In genomic region chr12:91774811-91775284, GRCm38 (mm10) we compare ENCODE assay signal across 12 mouse cellular contexts. TPM values are rescaled to one million over a fixed set of nuclear protein-coding genes. Genes with fewer than 3 reads are reported as not detected.
DNase-seq lines count a peak whose midpoint lies in the region; ATAC-seq lines count a peak whose summit lies in the region.
"Had no signal": no experiment of that assay in that cellular context is flagged by ENCODE, and none has a peak within 500 bp of the region (broad histone marks: within the 10 kb centered on the region; RNA-seq: fewer than 3 reads in every experiment).

No protein-coding gene starts in this region.

- DNase-seq in adrenal gland, postnatal 36 days, result peak; percentile 42 to 48
- DNase-seq in adrenal gland, postnatal 10 days, result no peak
- DNase-seq in retina, postnatal 1 day, result peak; percentile 39
- DNase-seq in retina, embryonic 14.5 days (ENCODE audit: low spot score), result no peak
- peak; percentile 82 for DNase-seq in skeletal muscle tissue, adult 2 months (ENCODE audit: low read depth, low spot score)
- DNase-seq in left cerebral cortex, adult 18-20 months (ENCODE audit: low spot score in 2 of 2), result no peak
- DNase-seq in ovary, postnatal 14 days (ENCODE audit: low spot score), result no peak
- DNase-seq: B cell, adult 2 months; cerebellum, adult 8-10 months; liver, embryonic 13.5 days; spleen, adult 18-20 months had no signal

- peak; percentile 23; the same call in 1 of the 2 replicates for ATAC-seq in granulocyte monocyte progenitor cell, adult 5-6 weeks (replicated peaks; ENCODE audit: poor library complexity, severe bottlenecking)

RNA-seq across cellular contexts. Expression of gene Ston2, which starts 13.3 kb away (rescaled TPM):
- 10 to 100 TPM in 1 of 2 experiments, 1 to 10 TPM in 1; 4.9 to 10.2 TPM for total RNA-seq in adrenal gland, postnatal 36 days (2021)
- 10 to 100 TPM; 10.0 to 12.9 TPM for total RNA-seq in adrenal gland, postnatal 10 days (2021)
- total RNA-seq in granulocyte monocyte progenitor cell, adult 5-6 weeks (2014; fragmentation: Nextera tagmentation), result 7.6 and 17.4 TPM in 2 replicates
- total RNA-seq in granulocyte monocyte progenitor cell, adult 5-6 weeks (2017), result 2.9 and 6.9 TPM in 2 replicates
- total RNA-seq in left cerebral cortex, adult 18-20 months (2021), result 10 to 100 TPM; 18.0 to 18.8 TPM

Comparison
In these comparisons a context has a peak if more than half of its experiments do, and no peak if none do; other contexts are left out.
1. DNase-seq: peak in adrenal gland, postnatal 36 days (2 of 2), retina, postnatal 1 day (single experiment) and skeletal muscle tissue, adult 2 months (single experiment); none in adrenal gland, postnatal 10 days (single experiment), retina, embryonic 14.5 days (single experiment), left cerebral cortex, adult 18-20 months (0 of 2) and ovary, postnatal 14 days (single experiment).